Mouse (Mus musculus): ENCODE data around the gene Olfr365.

Gene Olfr365

GRCm38 (mm10) chr2:37187898-37188297, at the start of gene Olfr365:
Olfr365 (plus strand) TSS chr2:37188198.
- DNase-seq = no peak

- DNase-seq = no peak
Measured at GRCm38 (mm10) chr2:37139022-37139421, 49.0 kb upstream of the Olfr365 start, which contains the start of gene Olfr364-ps1. Olfr364-ps1 (plus strand) TSS chr2:37139322.

- DNase-seq = no peak
Measured at GRCm38 (mm10) chr2:37211274-37211673, 23.3 kb downstream of the Olfr365 start, which contains the start of gene Olfr366. Olfr366 (plus strand) TSS chr2:37211574.

Data from liver (tissue).